Mouse (Mus musculus) liver, adult 2 months (tissue): ENCODE measurements around the gene Tcf7l1. TPM values are rescaled to one million over a fixed set of nuclear protein-coding genes. Genes with fewer than 3 reads are reported as not detected.

Source experiments
- DNase-seq: peaks from one replicate; pipeline ENCODE4 v3.0.0-alpha.2; 2011; ENCODE audit warnings: low read depth, low spot score; ENCODE audit errors: extremely low read depth
- H3K27ac ChIP-seq: fragments of 200-500 bp; replicated peaks from 2 replicates; pipeline ENCODE4 v1.5.1; 2012; ENCODE audit warnings: low read depth, mild to moderate bottlenecking, control low read depth, inconsistent platforms, low read length; ENCODE audit not compliant: insufficient read depth
- H3K27me3 ChIP-seq: fragments of 200-500 bp; 2 replicates; pipeline ENCODE4 v1.6.1; 2012; ENCODE audit warnings: mild to moderate bottlenecking, moderate library complexity, low read length, inconsistent platforms; ENCODE audit not compliant: control insufficient read depth, insufficient read depth
- H3K36me3 ChIP-seq: fragments of 200-500 bp; 2 replicates; pipeline ENCODE4 v1.6.1; 2012; ENCODE audit warnings: low read length, inconsistent platforms; ENCODE audit not compliant: control insufficient read depth, insufficient read depth
- H3K4me1 ChIP-seq: fragments of 200-500 bp; 2 replicates; pipeline ENCODE4 v1.6.1; 2011; ENCODE audit warnings: low read length; ENCODE audit not compliant: control insufficient read depth, insufficient read depth
- H3K4me3 ChIP-seq: fragments of 200-500 bp; 2 replicates; pipeline ENCODE4 v1.5.1; 2011; ENCODE audit warnings: low read depth, mild to moderate bottlenecking, control low read depth, low read length, moderate library complexity; ENCODE audit not compliant: insufficient read depth
- H3K79me2 ChIP-seq: fragments of 200-500 bp; 2 replicates; pipeline ENCODE4 v1.6.1; 2012; ENCODE audit warnings: inconsistent platforms, mild to moderate bottlenecking, low read length, moderate library complexity; ENCODE audit not compliant: control insufficient read depth, insufficient read depth
- H3K9ac ChIP-seq: fragments of 200-500 bp; 2 replicates; pipeline ENCODE4 v1.6.1; 2012; ENCODE audit warnings: low read depth, mild to moderate bottlenecking, control low read depth, inconsistent platforms, low read length
- CTCF ChIP-seq: fragments of 200-500 bp; IDR thresholded peaks from 2 replicates; pipeline ENCODE4 v1.5.1; 2011; ENCODE audit warnings: low read depth, low read length, control low read depth
- POLR2A ChIP-seq: fragments of 200-500 bp; IDR thresholded peaks from 2 replicates; pipeline ENCODE4 v1.6.1; 2011; ENCODE audit warnings: low read length, control low read depth; ENCODE audit not compliant: insufficient read depth; ENCODE audit errors: extremely low read depth
- WGBS: fragments of 180-500 bp; shearing (Covaris S2); methylation state at CpG from one replicate; pipeline ENCODE4 v1.1.7; 2018; 5-methylcytosine and 5-hydroxymethylcytosine counted together
- polyA plus RNA-seq: library from polyadenylated mRNA; depleted of rRNA; stranded (reverse); fragments of >200 nt; gene quantifications from 2 replicates; pipeline ENCODE4 v1.2.3, GENCODE M21; 2012
- total RNA-seq: library from RNA; depleted of rRNA; stranded (reverse); fragments of >200 nt; gene quantifications from 2 replicates; pipeline ENCODE4 v1.2.3, GENCODE M21; 2014

The Tcf7l1 gene
- total and polyA plus RNA-seq, 2 experiments = 0.92 to 6.9 TPM

- Histone ChIP-seq H3K79me2 (peaks cover 20% of the 10 kb centered on the region; the same call in 1 of the 2 replicates), H3K9ac (no peak overlapping the region), H3K36me3 (no peaks in the 10 kb centered on the region), H3K27me3 (no peaks in the 10 kb centered on the region), H3K4me1 (peaks cover 32% of the 10 kb centered on the region), H3K27ac (no peak overlapping the region), H3K4me3 (no peak overlapping the region)
- DNase-seq = no peak
- WGBS = 85% methylated on average over 11 of the region's 11 CpGs
- TF ChIP-seq POLR2A (no peak), CTCF (no peak)
Measured at GRCm38 (mm10) chr6:72747814-72748213, 41.2 kb downstream of the Tcf7l1 start.

- Histone ChIP-seq H3K79me2 (peaks cover 13% of the 10 kb centered on the region; the same call in 1 of the 2 replicates), H3K4me1 (peaks cover 31% of the 10 kb centered on the region), H3K27me3 (no peaks in the 10 kb centered on the region), H3K9ac (no peak overlapping the region), H3K4me3 (no peak overlapping the region), H3K27ac (no peak overlapping the region), H3K36me3 (no peaks in the 10 kb centered on the region)
- DNase-seq = no peak
- 84% methylated on average over 4 of the region's 4 CpGs for WGBS
- TF ChIP-seq POLR2A (no peak), CTCF (no peak)
Measured at GRCm38 (mm10) chr6:72747156-72747555, 41.9 kb downstream of the Tcf7l1 start.

DNA sequence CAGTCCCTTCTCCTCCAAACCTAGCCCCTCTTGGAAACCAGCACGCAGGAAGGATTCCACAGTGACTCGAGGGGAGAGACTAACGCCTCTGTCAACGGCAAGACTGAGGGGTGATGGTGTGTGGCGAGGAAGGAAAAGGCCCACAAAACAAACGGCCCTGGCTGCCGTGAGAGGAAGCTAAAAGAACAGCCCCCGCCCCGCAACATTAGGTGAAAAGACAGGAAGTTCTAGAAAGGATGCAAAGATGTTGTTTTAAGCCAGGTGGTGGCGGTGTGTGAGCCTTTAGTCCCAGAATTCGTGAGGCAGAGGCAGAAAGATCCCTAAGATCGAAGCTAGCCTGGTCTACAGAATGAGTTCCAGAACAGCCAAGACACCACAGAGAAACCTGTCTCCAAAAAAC lies 43.3 kb downstream of the Tcf7l1 start:
- H3K27me3 ChIP-seq = no peaks in the 10 kb centered on the region
- 47% methylated on average over 12 of the region's 12 CpGs for WGBS
- TF ChIP-seq POLR2A (no peak), CTCF (no peak)
- H3K9ac ChIP-seq = no peak overlapping the region
- no peak overlapping the region for H3K4me3 ChIP-seq
- peaks cover 10% of the 10 kb centered on the region; the same call in 1 of the 2 replicates for H3K79me2 ChIP-seq
- H3K27ac ChIP-seq = no peak overlapping the region
- DNase-seq = no peak
- peaks cover 40% of the 10 kb centered on the region for H3K4me1 ChIP-seq
- H3K36me3 ChIP-seq = no peaks in the 10 kb centered on the region

DNA sequence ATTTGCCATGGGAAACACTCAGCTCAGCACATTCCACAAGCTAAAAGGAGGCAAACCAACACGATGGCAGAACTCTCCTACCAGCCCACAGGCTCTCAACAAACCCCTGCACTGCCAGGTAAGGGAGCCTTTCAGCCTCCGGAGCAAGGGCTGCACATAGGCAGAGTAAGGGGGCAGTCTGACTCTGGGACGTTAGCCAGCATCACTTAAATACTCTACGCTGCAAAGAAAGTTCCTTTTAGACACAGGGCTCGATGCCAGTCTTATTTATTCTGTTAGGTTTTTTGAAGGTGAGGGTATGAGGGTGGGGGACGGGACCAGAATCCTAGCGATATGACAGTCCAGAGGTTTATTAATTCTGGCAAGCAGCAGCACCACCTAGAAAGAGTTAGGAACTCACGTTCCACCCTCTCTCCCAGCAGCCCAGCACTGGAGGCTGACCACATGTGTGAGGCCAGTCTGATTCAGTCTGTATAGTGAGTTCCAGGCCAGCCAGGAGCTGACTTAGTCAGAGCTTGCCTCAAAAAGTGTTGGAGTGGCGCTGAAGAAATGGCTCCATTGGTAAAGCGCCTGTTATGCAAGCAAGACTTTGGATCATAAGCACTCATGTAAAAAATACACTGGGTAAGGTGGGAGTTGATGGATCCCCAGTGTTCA lies 44.8 kb downstream of the Tcf7l1 start:
- Histone ChIP-seq H3K27ac (peak overlapping the region; percentile 53), H3K4me3 (peak overlapping the region; percentile 29), H3K27me3 (no peaks in the 10 kb centered on the region), H3K36me3 (no peaks in the 10 kb centered on the region), H3K79me2 (peaks cover 10% of the 10 kb centered on the region; the same call in 1 of the 2 replicates), H3K9ac (peak overlapping the region; percentile 44), H3K4me1 (peaks cover 42% of the 10 kb centered on the region)
- TF ChIP-seq CTCF = no peak
- TF ChIP-seq POLR2A = no peak
- 24% methylated on average over 10 of the region's 10 CpGs for WGBS
- DNase-seq = peak; percentile 45

DNA sequence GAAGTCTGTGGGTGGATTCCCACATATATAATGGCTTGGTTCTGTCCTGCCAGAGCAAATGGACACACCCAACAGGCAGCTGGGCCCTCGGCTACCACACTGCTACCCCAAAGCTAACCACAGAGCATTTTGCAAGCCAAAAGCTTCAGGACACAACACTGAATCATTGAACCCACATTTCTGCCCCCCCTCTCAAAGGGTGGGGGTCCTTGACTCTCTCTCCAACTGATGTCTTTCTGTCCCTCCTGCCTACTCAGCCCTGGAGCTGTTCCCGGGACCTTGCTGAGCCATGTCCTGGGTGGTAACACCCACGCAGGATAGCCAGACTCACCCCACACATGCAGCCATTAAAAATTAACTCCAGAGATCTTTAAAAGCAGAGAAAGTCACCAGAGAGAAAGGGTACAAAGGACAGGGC lies 45.4 kb downstream of the Tcf7l1 start:
- no peak overlapping the region for H3K4me3 ChIP-seq
- no peaks in the 10 kb centered on the region for H3K27me3 ChIP-seq
- no peaks in the 10 kb centered on the region for H3K36me3 ChIP-seq
- H3K4me1 ChIP-seq = peaks cover 41% of the 10 kb centered on the region
- WGBS = 13% methylated on average over 3 of the region's 3 CpGs
- no peak for TF ChIP-seq CTCF
- TF ChIP-seq POLR2A = no peak
- H3K79me2 ChIP-seq = peaks cover 15% of the 10 kb centered on the region; the same call in 1 of the 2 replicates
- peak; percentile 79 for DNase-seq
- H3K27ac ChIP-seq = peak overlapping the region; percentile 44
- peak overlapping the region; percentile 34; the same call in 1 of the 2 replicates for H3K9ac ChIP-seq

- 71% methylated on average over 7 of the region's 7 CpGs for WGBS
- DNase-seq = peak; percentile 19
- no peak overlapping the region for H3K9ac ChIP-seq
- H3K27ac ChIP-seq = no peak overlapping the region
- H3K79me2 ChIP-seq = peaks cover 23% of the 10 kb centered on the region; the same call in 1 of the 2 replicates
- H3K36me3 ChIP-seq = no peaks in the 10 kb centered on the region
- no peak overlapping the region for H3K4me3 ChIP-seq
- no peak for TF ChIP-seq POLR2A
- TF ChIP-seq CTCF = no peak
- H3K27me3 ChIP-seq = no peaks in the 10 kb centered on the region
- peaks cover 42% of the 10 kb centered on the region for H3K4me1 ChIP-seq
Measured at GRCm38 (mm10) chr6:72742331-72742730, 46.7 kb downstream of the Tcf7l1 start.
